Mouse (Mus musculus) spleen, embryonic (tissue): ENCODE results near the gene Rnasel.

ENCODE experiments used
- CTCF ChIA-PET: fragments of 350-600 bp; sonication (Branson Sonifier 250); formaldehyde crosslinking; loops from one replicate; lab custom pipeline; 2022; lab: Charles Lee

The Rnasel gene

DNA sequence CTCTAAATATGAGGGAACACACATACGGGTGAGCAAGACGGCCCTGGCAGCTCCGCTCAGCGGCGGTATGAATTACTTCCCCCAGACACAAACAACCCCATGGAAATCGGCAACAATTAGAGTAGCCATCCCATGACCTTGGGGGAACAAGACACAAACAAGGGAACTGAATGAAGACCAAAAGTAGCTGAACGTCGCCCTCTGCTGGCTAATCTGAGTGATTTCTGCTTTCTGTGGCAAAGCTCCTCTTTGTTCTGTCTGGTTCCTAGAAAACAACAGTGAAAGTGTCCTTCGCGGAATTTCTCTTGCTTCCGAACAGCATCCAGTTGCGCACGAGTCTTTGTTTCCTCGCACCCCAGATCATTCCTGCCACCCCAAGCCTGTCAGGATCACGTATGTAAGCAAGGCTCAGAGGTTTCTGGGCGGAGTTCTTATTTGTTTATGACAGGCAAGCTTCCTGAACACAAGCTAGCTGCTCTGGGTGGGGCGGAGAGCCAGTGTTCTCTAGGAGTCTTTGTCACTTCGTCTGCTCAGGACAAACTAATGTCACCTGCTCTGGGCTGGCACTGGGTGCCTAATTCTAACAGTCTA lies at the start of gene Rnasel:
TSS of gene Rnasel (plus strand) at position 216 of the 591 bp plus-strand sequence.
- CTCF ChIA-PET, result no interaction called here

GRCm38 (mm10) chr1:153700448-153701063 lies 48.7 kb upstream of the Rnasel start:
- CTCF ChIA-PET, result no interaction called here

DNA sequence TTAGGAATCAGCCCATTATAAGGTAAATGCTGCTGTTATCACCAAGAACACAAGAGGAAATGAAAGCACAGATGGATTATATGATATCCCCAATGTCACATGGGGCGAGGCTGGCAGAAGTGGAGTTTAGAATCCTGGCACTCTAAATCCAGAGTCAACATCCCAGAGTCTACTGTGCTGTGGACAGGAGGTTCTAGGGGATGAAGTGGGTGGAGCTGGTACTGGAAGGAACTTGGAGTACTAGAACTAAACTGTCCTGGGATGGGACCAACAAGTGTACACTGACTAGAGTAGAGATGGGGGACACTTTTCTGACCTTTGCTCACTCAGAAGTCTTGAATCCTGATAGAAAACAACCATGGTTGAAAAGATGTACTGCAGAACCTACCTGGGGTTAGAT lies 47.8 kb upstream of the Rnasel start:
- CTCF ChIA-PET, result no interaction called here

DNA sequence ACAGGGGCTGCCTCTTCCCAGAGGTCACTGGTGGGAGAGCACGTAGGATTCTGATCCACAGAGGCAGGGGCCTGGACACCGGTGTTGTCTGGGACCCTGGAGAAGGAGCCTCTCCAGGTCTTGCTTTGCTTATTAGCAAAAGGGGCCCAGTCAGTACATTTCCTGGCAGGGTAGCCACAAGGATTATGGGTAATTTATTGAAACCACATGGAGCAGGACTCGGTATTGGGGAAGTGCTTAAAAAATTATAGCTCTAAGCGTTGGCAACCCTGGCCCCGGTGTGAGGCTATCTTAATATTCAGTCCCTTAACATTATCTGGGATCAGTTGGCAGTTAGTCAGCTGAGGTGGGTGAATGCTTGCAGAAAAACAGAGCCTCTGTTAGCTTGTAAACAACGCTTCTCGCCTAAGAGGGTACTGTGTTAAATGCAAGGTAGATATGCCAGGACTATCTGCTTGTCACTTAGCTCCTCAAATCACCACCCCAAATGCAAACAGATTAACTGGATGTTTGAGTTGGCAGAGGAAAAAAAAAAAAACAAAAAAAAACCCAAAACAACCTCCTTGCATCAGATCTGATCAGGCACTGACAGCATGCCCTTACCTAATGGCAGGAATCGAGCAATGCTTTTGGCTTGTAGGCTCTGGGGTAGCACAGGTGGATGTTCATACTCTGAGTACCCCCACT lies 46.9 kb upstream of the Rnasel start:
- CTCF ChIA-PET, result no interaction called here

DNA sequence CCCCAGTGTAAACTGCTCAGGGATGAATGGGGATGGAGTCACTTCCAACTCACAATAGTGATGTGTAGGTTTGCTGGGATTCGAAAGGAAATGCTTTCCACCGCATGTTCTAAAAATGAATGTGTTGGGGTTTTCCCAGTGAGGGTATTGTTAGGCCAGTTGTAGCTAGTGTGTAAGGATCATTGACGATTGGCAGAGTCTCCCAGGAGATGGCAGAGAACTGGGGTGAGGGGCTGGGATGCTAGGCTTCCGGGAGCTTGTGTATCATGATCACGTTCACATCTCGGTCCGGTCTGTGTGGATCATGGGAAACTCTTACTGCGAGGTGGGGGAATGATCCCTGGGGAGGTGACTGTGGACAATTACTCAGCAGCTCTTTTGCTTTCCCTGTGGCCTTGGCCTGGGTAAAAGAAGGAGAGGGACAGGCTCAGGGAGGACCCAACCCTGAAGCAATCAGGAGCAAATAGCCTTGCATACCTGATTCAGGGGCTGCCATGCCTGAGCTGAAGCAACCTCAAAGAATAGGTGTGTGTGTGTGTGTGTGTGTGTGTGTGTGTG lies 46.3 kb upstream of the Rnasel start:
- CTCF ChIA-PET, result no interaction called here

- CTCF ChIA-PET, result no interaction called here
Measured at GRCm38 (mm10) chr1:153703445-153703991, 45.7 kb upstream of the Rnasel start.

DNA sequence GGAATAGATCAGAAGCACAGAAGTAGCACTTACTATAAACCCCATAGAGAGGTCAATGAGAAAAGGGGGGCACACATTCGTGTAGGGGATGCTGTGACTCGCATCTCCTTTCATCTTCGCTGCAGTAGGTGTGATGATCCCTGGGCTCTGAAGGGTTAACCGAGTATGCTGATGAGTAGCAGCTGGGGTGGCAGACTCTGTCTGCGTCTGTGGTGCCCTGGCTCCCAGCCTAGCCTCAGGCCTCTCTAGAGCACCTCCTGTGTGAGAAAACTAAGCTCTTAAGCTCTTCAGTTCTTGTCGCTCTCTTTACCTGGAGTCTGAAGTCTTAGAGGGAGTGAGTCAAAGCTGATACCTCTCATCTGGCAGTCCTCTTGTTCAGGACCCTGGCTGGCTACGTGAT lies 45.1 kb upstream of the Rnasel start:
- CTCF ChIA-PET, result no interaction called here

DNA sequence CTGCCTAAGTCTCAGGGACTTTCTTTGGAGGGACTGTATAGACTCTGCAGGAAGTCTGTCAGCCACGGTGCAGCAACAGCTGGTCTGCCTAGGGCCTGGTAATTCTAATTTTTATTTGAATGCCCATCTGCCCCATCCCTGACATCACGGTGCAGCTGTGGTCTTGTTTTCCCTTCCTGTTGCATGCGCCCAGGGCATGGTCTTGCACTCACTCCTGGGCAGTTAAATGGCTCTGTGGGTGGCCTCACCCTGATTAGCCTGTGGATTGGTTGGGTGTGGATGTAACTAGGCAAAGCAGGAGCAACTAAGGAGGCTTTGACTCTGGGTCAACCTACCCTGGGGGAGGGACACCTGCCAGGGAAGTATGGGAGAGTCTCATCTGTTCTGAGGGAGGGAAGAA lies 44.2 kb upstream of the Rnasel start:
- CTCF ChIA-PET, result no interaction called here

- CTCF ChIA-PET, result no interaction called here
Measured at GRCm38 (mm10) chr1:153708626-153709025, 40.6 kb upstream of the Rnasel start.

DNA sequence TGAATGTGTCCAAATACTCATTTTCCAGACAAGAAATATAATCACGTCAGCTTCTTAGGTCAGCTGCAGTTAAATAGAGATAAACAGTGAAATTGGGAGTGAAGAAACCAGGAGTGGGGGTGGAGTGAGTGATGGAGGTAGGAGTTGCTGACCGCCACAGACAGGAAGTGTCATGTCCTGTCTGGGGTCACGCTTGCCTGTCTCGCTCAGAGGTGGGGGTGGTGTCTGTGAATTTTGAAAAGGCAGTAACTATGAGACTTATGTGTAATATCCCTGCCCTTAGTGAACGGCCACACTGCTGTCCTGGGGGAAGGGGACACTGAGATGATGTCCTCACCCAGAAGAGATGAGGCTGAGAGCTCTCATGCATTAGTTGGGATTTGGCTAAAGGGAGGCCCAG lies 39.8 kb upstream of the Rnasel start:
- CTCF ChIA-PET, result no interaction called here

GRCm38 (mm10) chr1:153711544-153712262 lies 37.5 kb upstream of the Rnasel start:
- CTCF ChIA-PET, result interaction anchor here (0.5 kb wide), 1 partner anchor 149 kb away, joined by 3 read pairs; no protein-coding TSS in a partner anchor

DNA sequence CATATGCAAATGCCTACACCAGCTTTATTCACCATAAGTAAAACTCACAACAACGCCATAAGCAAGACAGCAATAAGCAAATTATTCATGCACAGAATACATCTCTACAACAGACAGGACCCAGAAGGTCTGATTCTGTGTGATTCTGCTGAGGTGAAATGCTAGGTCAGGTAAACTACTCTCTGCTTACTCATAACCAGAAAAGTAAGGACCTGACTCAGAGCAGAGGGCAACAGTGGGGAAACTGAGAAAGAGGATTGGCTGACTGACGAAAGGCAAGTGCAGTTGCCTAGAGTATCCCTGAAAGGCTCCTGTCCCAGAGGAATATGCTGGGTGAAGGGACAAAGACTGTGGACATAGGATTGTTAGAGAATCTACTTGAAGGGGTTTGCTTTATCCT lies 36.6 kb upstream of the Rnasel start:
- CTCF ChIA-PET, result no interaction called here

GRCm38 (mm10) chr1:153717990-153718389 lies 31.2 kb upstream of the Rnasel start:
- CTCF ChIA-PET, result interaction anchor here (0.5 kb wide), 1 partner anchor 17 kb away, joined by 9 read pairs; no protein-coding TSS in a partner anchor

GRCm38 (mm10) chr1:153720935-153721334 lies 28.3 kb upstream of the Rnasel start:
- CTCF ChIA-PET, result interaction anchor here (0.6 kb wide), 1 partner anchor 25 kb away, joined by 8 read pairs; no protein-coding TSS in a partner anchor

GRCm38 (mm10) chr1:153721565-153722310 lies 27.5 kb upstream of the Rnasel start:
- CTCF ChIA-PET, result no interaction called here

DNA sequence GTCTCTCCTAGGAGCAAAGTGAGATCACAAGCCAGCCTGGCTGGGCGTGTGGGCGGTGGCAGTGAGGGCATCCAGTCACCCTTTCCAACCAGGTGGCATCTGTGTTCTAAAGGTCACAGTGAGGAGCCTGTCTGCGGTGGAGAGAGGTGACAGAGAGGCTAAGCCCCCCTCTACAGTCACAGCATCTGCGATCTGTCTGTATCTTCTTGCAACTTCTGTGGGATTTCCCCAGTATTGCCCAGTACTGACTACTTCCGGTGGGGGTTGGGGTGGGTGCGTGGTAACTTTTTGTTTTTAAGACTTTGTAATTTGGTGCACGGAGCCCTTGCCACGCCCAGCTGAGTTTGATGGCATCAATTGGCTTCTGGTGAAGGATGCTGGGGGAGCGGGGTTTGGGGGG lies 25.8 kb upstream of the Rnasel start:
- CTCF ChIA-PET, result no interaction called here

DNA sequence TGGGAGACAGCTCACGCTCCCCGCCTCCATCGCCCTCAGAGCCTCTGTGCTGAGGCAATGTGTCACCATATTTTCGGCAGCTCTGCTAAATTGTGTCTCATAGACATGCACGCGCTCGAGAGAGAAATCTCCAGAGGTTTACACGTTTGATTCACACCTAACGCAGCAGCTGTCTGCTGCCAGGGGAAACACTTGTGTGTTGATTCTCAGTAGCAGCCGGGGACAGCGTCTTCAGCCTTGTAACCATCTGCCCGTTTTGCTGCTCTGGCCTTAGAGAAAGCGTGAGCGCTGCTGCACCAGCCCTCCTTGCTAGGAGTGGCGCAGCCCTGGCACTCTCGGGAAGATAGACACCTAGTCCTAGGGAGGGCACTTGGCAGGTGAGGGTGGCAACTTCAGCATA lies 22.6 kb upstream of the Rnasel start:
- CTCF ChIA-PET, result no interaction called here

GRCm38 (mm10) chr1:153729806-153730205 lies 19.4 kb upstream of the Rnasel start:
- CTCF ChIA-PET, result no interaction called here

- CTCF ChIA-PET, result no interaction called here
Measured at GRCm38 (mm10) chr1:153730671-153731070, 18.6 kb upstream of the Rnasel start.

- CTCF ChIA-PET, result no interaction called here
Measured at GRCm38 (mm10) chr1:153733181-153733580, 16.0 kb upstream of the Rnasel start.

DNA sequence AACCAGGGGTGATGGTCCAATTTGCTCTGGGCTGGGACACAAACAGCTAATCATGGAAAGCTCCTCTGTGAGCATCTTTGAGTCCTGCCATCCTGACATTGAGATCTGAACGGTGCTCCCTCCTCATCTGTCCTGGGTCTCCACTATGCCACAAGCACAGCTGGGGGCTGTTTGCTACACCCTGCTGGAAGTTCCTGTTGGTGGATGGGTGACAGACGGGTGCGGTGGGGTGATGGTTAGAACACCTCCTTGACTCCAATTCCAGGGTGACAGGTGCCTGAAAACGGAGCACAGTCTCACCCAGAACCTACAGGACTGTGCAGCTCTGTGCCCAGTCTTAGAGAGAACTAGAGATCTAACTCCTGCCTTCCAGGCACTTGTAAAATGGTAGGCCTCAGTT lies 14.4 kb upstream of the Rnasel start:
- CTCF ChIA-PET, result interaction anchor here (0.7 kb wide), 1 partner anchor 17 kb away, joined by 9 read pairs; no protein-coding TSS in a partner anchor
